Mouse (Mus musculus): ENCODE measurements around the gene Ank3. TPM values are rescaled to one million over a fixed set of nuclear protein-coding genes. Genes with fewer than 3 reads are reported as not detected.
A peak's percentile ranks its signal among the peaks of the same experiment; 100 is the strongest.

Gene Ank3
- polyA plus RNA-seq, 1 experiment from 2014 or later, result 60.0 TPM

- WGBS, result 32% methylated on average over 1 of the region's 1 CpGs
- Histone ChIP-seq H3K4me3 (ENCODE audit: low read depth, low read length) (no peak overlapping the region), H3K4me1 (ENCODE audit: control insufficient read depth, insufficient read depth, low read length) (no peaks in the 10 kb centered on the region), H3K4me2 (ENCODE audit: low read length) (no peak overlapping the region), H3K27me3 (replicated peaks; ENCODE audit: control insufficient read depth, insufficient read depth, low read length) (no peaks in the 10 kb centered on the region), H3K9ac (ENCODE audit: low read length) (no peak overlapping the region), H3K27ac (ENCODE audit: low read depth, low read length) (no peak overlapping the region), H3K9me3 (replicated peaks; ENCODE audit: control insufficient read depth, low read length) (no peaks in the 10 kb centered on the region), H3K36me3 (ENCODE audit: control insufficient read depth, insufficient read depth, low read length) (no peaks in the 10 kb centered on the region)
- DNase-seq (ENCODE audit: low spot score) (no peak), ATAC-seq (no peak)
Measured at GRCm38 (mm10) chr10:69476871-69477270, 78.3 kb downstream of the Ank3 start.

DNA sequence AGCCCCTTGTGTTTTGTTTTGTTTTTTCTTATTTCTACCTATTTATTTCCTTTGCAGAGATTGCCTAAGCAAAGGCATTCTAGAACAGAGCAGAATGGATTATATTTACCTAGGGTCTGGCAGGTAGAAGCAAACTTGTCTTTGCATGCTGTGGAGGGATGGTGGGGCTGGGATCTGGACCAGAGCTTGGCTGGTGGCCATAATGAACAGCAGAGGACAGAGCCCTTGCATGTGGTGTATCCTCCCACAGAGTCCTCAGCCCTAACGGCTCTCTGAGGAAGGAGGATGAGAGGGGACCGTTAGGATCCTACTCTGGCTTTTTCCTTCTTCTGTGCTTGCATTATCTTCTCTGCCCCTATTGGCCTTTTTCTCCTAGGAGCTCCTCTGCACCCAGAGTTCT, 79.1 kb downstream of the Ank3 start:
- Histone ChIP-seq H3K4me3 (ENCODE audit: low read depth, low read length) (no peak overlapping the region), H3K4me1 (ENCODE audit: control insufficient read depth, insufficient read depth, low read length) (no peaks in the 10 kb centered on the region), H3K36me3 (ENCODE audit: control insufficient read depth, insufficient read depth, low read length) (no peaks in the 10 kb centered on the region), H3K9me3 (replicated peaks; ENCODE audit: control insufficient read depth, low read length) (no peaks in the 10 kb centered on the region), H3K27ac (ENCODE audit: low read depth, low read length) (no peak overlapping the region), H3K4me2 (ENCODE audit: low read length) (no peak overlapping the region), H3K27me3 (replicated peaks; ENCODE audit: control insufficient read depth, insufficient read depth, low read length) (no peaks in the 10 kb centered on the region), H3K9ac (ENCODE audit: low read length) (no peak overlapping the region)
- WGBS, result 72% methylated on average over 2 of the region's 2 CpGs
- DNase-seq (ENCODE audit: low spot score) (no peak), ATAC-seq (no peak)

DNA sequence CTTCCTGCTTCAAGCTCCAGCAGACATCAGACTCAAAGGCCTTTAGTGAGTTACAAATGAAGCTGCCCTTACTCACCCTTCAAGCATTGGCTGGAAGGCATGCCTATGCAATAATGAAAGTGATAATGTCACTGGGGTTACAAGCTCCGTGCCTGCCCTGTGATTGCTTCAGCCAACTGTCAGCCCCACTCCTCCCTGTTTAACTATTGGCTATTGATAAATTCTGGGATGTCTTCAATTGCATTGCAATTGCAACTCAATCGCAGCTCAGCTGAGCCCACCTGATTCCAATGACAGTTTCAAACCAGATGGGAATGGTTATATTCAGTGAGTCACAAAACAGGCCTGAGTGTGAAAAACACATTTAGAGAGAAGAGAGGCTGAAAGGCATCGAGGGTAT, 80.3 kb downstream of the Ank3 start:
- Histone ChIP-seq H3K4me2 (ENCODE audit: low read length) (no peak overlapping the region), H3K27ac (ENCODE audit: low read depth, low read length) (no peak overlapping the region), H3K36me3 (ENCODE audit: control insufficient read depth, insufficient read depth, low read length) (no peaks in the 10 kb centered on the region), H3K27me3 (replicated peaks; ENCODE audit: control insufficient read depth, insufficient read depth, low read length) (no peaks in the 10 kb centered on the region), H3K4me3 (ENCODE audit: low read depth, low read length) (no peak overlapping the region), H3K4me1 (ENCODE audit: control insufficient read depth, insufficient read depth, low read length) (no peaks in the 10 kb centered on the region), H3K9me3 (replicated peaks; ENCODE audit: control insufficient read depth, low read length) (no peaks in the 10 kb centered on the region), H3K9ac (ENCODE audit: low read length) (no peak overlapping the region)
- WGBS, result 62% methylated on average over 3 of the region's 3 CpGs
- ATAC-seq, result no peak
- no peak for DNase-seq (ENCODE audit: low spot score)

GRCm38 (mm10) chr10:69485191-69485786, 86.7 kb downstream of the Ank3 start:
- no peak overlapping the region for H3K9ac ChIP-seq (ENCODE audit: low read length)
- ATAC-seq, result no peak
- no peak overlapping the region for H3K4me3 ChIP-seq (ENCODE audit: low read depth, low read length)
- no peak overlapping the region for H3K4me2 ChIP-seq (ENCODE audit: low read length)
- H3K27me3 ChIP-seq (replicated peaks; ENCODE audit: control insufficient read depth, insufficient read depth, low read length), result no peaks in the 10 kb centered on the region
- 83% methylated on average over 6 of the region's 6 CpGs for WGBS
- no peak overlapping the region for H3K27ac ChIP-seq (ENCODE audit: low read depth, low read length)
- no peaks in the 10 kb centered on the region for H3K9me3 ChIP-seq (replicated peaks; ENCODE audit: control insufficient read depth, low read length)
- no peak for DNase-seq (ENCODE audit: low spot score)
- no peaks in the 10 kb centered on the region for H3K4me1 ChIP-seq (ENCODE audit: control insufficient read depth, insufficient read depth, low read length)
- H3K36me3 ChIP-seq (ENCODE audit: control insufficient read depth, insufficient read depth, low read length), result no peaks in the 10 kb centered on the region

DNA sequence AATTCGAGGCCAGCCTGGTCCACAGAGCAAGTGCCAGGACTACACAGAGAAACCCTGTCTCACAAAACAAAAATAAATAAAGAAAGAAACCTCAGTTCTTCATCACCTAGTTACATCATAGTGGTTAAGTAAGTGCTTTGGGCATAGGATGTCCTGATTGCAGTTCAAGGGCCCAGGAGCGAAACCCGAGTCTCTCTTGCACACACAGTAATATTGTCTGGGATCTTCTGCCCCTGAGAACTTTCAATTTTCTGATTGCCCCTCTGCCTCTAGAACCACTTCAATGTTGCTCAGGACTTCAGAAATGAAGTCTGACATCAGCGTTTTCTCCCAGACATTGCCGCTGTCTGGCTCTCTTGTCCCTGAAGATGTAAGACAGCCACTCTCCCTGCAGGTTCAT, 91.6 kb downstream of the Ank3 start:
- no peak overlapping the region for H3K4me2 ChIP-seq (ENCODE audit: low read length)
- H3K4me3 ChIP-seq (ENCODE audit: low read depth, low read length), result no peak overlapping the region
- no peak overlapping the region for H3K9ac ChIP-seq (ENCODE audit: low read length)
- no peaks in the 10 kb centered on the region for H3K27me3 ChIP-seq (replicated peaks; ENCODE audit: control insufficient read depth, insufficient read depth, low read length)
- no peaks in the 10 kb centered on the region for H3K9me3 ChIP-seq (replicated peaks; ENCODE audit: control insufficient read depth, low read length)
- no peaks in the 10 kb centered on the region for H3K36me3 ChIP-seq (ENCODE audit: control insufficient read depth, insufficient read depth, low read length)
- no peak overlapping the region for H3K27ac ChIP-seq (ENCODE audit: low read depth, low read length)
- no peak for ATAC-seq
- no peaks in the 10 kb centered on the region for H3K4me1 ChIP-seq (ENCODE audit: control insufficient read depth, insufficient read depth, low read length)
- no peak for DNase-seq (ENCODE audit: low spot score)
- 82% methylated on average over 5 of the region's 5 CpGs for WGBS

GRCm38 (mm10) chr10:69491975-69492374, 93.4 kb downstream of the Ank3 start:
- ATAC-seq (no peak), DNase-seq (ENCODE audit: low spot score) (peak; percentile 44)
- Histone ChIP-seq H3K27ac (ENCODE audit: low read depth, low read length) (no peak overlapping the region), H3K9me3 (replicated peaks; ENCODE audit: control insufficient read depth, low read length) (no peaks in the 10 kb centered on the region), H3K36me3 (ENCODE audit: control insufficient read depth, insufficient read depth, low read length) (no peaks in the 10 kb centered on the region), H3K4me2 (ENCODE audit: low read length) (no peak overlapping the region), H3K27me3 (replicated peaks; ENCODE audit: control insufficient read depth, insufficient read depth, low read length) (no peaks in the 10 kb centered on the region), H3K4me1 (ENCODE audit: control insufficient read depth, insufficient read depth, low read length) (no peaks in the 10 kb centered on the region), H3K4me3 (ENCODE audit: low read depth, low read length) (no peak overlapping the region), H3K9ac (ENCODE audit: low read length) (no peak overlapping the region)
- WGBS, result 64% methylated on average over 5 of the region's 5 CpGs

DNA sequence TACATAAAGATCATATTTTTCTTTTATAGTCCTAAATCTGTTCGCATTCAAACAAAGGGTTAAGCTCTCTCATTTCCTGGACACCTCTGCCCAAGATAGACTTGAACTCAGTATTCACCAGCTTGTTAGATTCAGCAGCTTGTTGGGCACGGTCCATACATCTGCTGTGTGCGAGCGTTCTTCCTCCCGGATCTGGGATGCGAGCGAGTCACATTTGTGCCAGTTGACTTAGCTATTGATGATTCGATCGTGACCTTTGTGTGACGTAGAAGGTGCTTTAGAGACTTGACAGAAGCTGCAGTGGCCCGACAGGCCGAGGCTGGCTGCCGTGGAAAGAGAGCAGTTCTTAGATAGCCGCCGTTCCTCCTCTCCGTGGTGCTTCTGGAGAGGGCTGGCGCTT, 98.8 kb downstream of the Ank3 start:
- H3K27ac ChIP-seq (ENCODE audit: low read depth, low read length), result no peak overlapping the region
- H3K4me1 ChIP-seq (ENCODE audit: control insufficient read depth, insufficient read depth, low read length), result no peaks in the 10 kb centered on the region; the same call in 1 of the 2 replicates
- H3K9ac ChIP-seq (ENCODE audit: low read length), result no peak overlapping the region
- 78% methylated on average over 17 of the region's 17 CpGs for WGBS
- H3K4me3 ChIP-seq (ENCODE audit: low read depth, low read length), result no peak overlapping the region
- no peaks in the 10 kb centered on the region for H3K36me3 ChIP-seq (ENCODE audit: control insufficient read depth, insufficient read depth, low read length)
- no peaks in the 10 kb centered on the region for H3K27me3 ChIP-seq (replicated peaks; ENCODE audit: control insufficient read depth, insufficient read depth, low read length)
- DNase-seq (ENCODE audit: low spot score) (peak; percentile 35), ATAC-seq (no peak)
- no peaks in the 10 kb centered on the region for H3K9me3 ChIP-seq (replicated peaks; ENCODE audit: control insufficient read depth, low read length)
- H3K4me2 ChIP-seq (ENCODE audit: low read length), result no peak overlapping the region

GRCm38 (mm10) chr10:69500171-69500860, 101.7 kb downstream of the Ank3 start:
- ATAC-seq (peak; percentile 83; the same call in 1 of the 2 replicates), DNase-seq (ENCODE audit: low spot score) (peak; percentile 93)
- Histone ChIP-seq H3K9ac (ENCODE audit: low read length) (no peak overlapping the region), H3K4me2 (ENCODE audit: low read length) (no peak overlapping the region), H3K4me1 (ENCODE audit: control insufficient read depth, insufficient read depth, low read length) (no peaks in the 10 kb centered on the region; the same call in 1 of the 2 replicates), H3K27me3 (replicated peaks; ENCODE audit: control insufficient read depth, insufficient read depth, low read length) (no peaks in the 10 kb centered on the region), H3K4me3 (ENCODE audit: low read depth, low read length) (no peak overlapping the region), H3K27ac (ENCODE audit: low read depth, low read length) (peak overlapping the region; percentile 1; the same call in 1 of the 2 replicates), H3K36me3 (ENCODE audit: control insufficient read depth, insufficient read depth, low read length) (no peaks in the 10 kb centered on the region), H3K9me3 (replicated peaks; ENCODE audit: control insufficient read depth, low read length) (no peaks in the 10 kb centered on the region)
- 47% methylated on average over 11 of the region's 11 CpGs for WGBS

GRCm38 (mm10) chr10:69503791-69504190, 105.2 kb downstream of the Ank3 start:
- Histone ChIP-seq H3K27me3 (replicated peaks; ENCODE audit: control insufficient read depth, insufficient read depth, low read length) (no peaks in the 10 kb centered on the region), H3K36me3 (ENCODE audit: control insufficient read depth, insufficient read depth, low read length) (no peaks in the 10 kb centered on the region), H3K4me1 (ENCODE audit: control insufficient read depth, insufficient read depth, low read length) (no peaks in the 10 kb centered on the region; the same call in 1 of the 2 replicates), H3K4me2 (ENCODE audit: low read length) (no peak overlapping the region), H3K4me3 (ENCODE audit: low read depth, low read length) (no peak overlapping the region), H3K27ac (ENCODE audit: low read depth, low read length) (no peak overlapping the region), H3K9me3 (replicated peaks; ENCODE audit: control insufficient read depth, low read length) (no peaks in the 10 kb centered on the region), H3K9ac (ENCODE audit: low read length) (no peak overlapping the region)
- 86% methylated on average over 4 of the region's 4 CpGs for WGBS
- DNase-seq (ENCODE audit: low spot score) (no peak), ATAC-seq (no peak)

All from forebrain, embryonic 14.5 days (tissue).